Mouse (Mus musculus) olfactory bulb, adult 2 months (tissue): ENCODE measurements around the gene Olfr750. TPM values are rescaled to one million over a fixed set of nuclear protein-coding genes. Genes with fewer than 3 reads are reported as not detected.

Experiments used
- H3K27ac ChIP-seq: fragments of 200-500 bp; 2 replicates; pipeline ENCODE4 v1.5.1; 2012; ENCODE audit warnings: low read depth, low read length; ENCODE audit not compliant: insufficient read depth
- H3K4me1 ChIP-seq: fragments of 200-500 bp; 2 replicates; pipeline ENCODE4 v1.6.1; 2012; ENCODE audit warnings: low read length; ENCODE audit not compliant: control insufficient read depth, insufficient read depth
- H3K4me3 ChIP-seq: fragments of 200-500 bp; 2 replicates; pipeline ENCODE4 v1.5.1; 2012; ENCODE audit warnings: mild to moderate bottlenecking, low read depth, low read length, moderate library complexity; ENCODE audit not compliant: insufficient read depth
- CTCF ChIP-seq: fragments of 200-500 bp; IDR thresholded peaks from 2 replicates; pipeline ENCODE4 v1.5.1; 2012; ENCODE audit warnings: low read depth, mild to moderate bottlenecking, low read length, moderate library complexity; ENCODE audit not compliant: insufficient read depth
- POLR2A ChIP-seq: fragments of 200-500 bp; IDR thresholded peaks from 2 replicates; pipeline ENCODE4 v1.6.1; 2012; ENCODE audit warnings: mild to moderate bottlenecking, low read depth, low read length, moderate library complexity; ENCODE audit not compliant: insufficient read depth
- WGBS: fragments of 180-500 bp; shearing (Covaris S2); methylation state at CpG from one replicate; pipeline ENCODE4 v1.1.7; 2018; 5-methylcytosine and 5-hydroxymethylcytosine counted together
- polyA plus RNA-seq: library from polyadenylated mRNA; stranded (reverse); fragments of >200 nt; gene quantifications from 2 replicates; pipeline ENCODE4 v1.2.4, GENCODE M21; 2012; ENCODE audit warnings: low replicate concordance; ENCODE audit not compliant: missing spikeins, insufficient read depth, insufficient read length

Olfr750 gene
- polyA plus RNA-seq, 1 experiment = not detected

GRCm38 (mm10) chr14:51047846-51048245 lies 26.4 kb downstream of the Olfr750 start:
- TF ChIP-seq POLR2A = no peak
- TF ChIP-seq CTCF = no peak
- Histone ChIP-seq H3K4me3 (no peak overlapping the region), H3K27ac (no peak overlapping the region), H3K4me1 (no peaks in the 10 kb centered on the region)
- WGBS = 55% methylated on average over 5 of the region's 5 CpGs

DNA sequence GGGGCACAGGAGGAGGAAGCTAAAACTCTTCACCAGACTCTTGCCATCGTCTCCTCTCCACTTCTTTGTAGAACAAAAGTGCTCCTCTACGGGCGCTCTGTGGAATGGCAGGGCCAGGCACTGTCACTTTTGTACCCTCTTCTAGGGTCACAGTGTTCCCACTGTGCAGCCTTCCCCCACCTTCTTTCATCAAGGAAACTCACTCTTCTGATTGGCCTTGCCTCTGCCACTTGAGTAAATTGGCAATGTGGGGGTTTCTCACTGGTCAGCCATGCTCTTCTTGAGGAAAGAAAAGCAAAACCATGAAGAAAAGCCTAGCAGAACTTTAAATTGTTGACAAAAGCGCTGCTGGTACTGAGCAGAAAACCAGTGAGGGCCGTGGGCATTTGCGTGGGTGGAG lies 32.5 kb downstream of the Olfr750 start, which contains the start of gene Rnase9:
Gene Rnase9 (minus strand): TSS at position 101 of the 400 bp plus-strand sequence.
- Histone ChIP-seq H3K4me3 (no peak within 1 kb of the TSS), H3K27ac (no peak within 1 kb of the TSS), H3K4me1 (no peaks in the 10 kb centered on the region)
- 68% methylated on average over 6 of the region's 6 CpGs for WGBS
- no peak for TF ChIP-seq CTCF
- TF ChIP-seq POLR2A = no peak

- no peak overlapping the region for H3K27ac ChIP-seq
- no peak for TF ChIP-seq POLR2A
- no peak for TF ChIP-seq CTCF
- no peak overlapping the region for H3K4me3 ChIP-seq
- WGBS = 90% methylated on average over 4 of the region's 4 CpGs
- no peaks in the 10 kb centered on the region for H3K4me1 ChIP-seq
These were observed 38.0 kb downstream of the Olfr750 start for GRCm38 (mm10) chr14:51036214-51036613.

DNA sequence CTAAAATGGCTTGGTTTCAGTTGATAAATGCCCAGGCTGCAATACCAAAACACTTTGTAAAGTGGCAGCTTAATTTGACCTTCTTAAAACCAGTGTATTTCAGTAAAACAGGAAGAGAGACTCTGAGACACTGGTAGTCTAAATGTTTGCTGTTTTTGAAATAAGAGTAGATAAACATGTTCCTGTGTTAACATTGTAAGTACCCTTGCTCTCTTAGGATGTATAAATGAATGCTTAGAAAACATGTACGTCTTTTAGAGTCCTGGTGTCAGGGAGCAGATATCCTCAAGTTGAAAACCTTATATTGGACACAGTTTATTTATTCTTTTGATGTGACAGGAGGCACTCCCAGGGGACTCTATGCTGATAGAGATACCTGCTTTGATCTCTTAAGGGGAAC lies 39.0 kb downstream of the Olfr750 start:
- no peak for TF ChIP-seq POLR2A
- no peak for TF ChIP-seq CTCF
- 81% methylated on average over 1 of the region's 1 CpGs for WGBS
- no peaks in the 10 kb centered on the region for H3K4me1 ChIP-seq
- H3K4me3 ChIP-seq = no peak overlapping the region
- H3K27ac ChIP-seq = no peak overlapping the region

DNA sequence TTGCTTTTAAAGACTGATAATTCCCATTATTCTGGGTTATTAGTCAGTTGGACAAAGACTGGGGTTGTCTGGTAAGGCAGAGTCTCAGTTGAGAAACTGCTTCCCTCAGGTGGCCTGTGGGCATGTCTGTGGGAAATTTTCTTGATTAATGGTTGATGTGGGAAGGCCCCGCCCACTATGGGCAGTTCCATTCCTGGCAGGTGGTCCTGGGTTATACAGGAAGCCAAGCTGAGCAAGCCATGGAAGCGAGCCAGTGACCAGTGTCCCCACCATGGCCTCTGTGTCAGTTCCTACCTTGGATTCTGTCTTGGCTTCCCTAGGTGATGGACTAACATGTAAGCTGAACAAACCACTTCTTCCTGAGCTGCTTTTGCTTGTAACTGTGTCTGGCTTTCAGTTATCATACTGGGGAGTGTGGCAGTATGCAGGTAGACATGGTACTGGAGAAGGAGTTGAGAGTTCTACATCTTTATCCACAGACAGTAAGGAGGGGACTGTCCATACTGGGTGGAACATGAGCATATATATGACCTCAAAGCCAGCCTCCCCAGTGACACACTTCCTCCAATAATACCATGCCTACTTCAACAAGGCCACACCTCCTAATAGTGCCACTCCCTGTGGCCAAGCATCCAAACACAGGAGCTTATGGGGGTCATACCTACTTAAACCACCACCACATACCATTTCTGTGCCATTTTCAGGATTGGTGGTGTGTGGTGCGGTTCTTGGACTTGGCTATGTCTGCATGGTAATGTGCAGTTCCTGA lies 46.7 kb downstream of the Olfr750 start:
- no peak for TF ChIP-seq POLR2A
- no peak for TF ChIP-seq CTCF
- no peak overlapping the region for H3K27ac ChIP-seq
- no peak overlapping the region for H3K4me3 ChIP-seq
- WGBS = 72% methylated on average over 3 of the region's 3 CpGs
- no peaks in the 10 kb centered on the region for H3K4me1 ChIP-seq

DNA sequence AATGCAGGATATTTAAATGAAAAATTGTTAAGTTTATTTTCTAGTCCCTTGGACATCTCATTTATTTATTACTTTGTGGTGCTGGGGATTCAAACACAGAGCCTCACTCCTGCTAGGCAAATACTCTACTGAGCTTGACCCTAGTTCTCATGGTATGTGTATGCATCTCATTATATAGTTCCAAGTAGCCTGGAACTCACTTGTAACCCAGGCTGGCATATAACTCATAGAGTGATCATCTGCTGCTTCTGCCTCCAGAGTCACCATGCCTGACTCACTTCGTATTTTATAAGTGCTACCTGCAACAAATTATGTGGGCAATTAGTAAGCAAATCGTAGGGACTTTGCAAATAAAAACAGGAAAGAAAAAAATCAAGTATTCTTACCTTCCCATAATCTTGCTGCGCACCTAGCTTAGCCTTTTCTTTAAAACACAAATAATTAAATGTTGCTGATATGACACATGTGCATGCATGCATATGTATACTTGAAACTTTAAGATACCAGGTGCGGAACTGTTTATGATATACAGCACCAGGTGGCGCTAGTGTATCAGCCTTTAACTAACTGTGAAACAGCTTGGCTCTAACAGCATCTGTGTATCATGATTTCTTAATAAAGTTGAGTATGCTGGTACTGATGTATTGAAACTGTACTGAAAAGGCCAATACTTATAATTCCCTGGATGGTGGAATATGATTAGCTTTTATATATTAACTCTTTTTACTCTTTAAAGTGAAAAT lies 47.7 kb downstream of the Olfr750 start:
- no peak overlapping the region for H3K27ac ChIP-seq
- H3K4me1 ChIP-seq = no peaks in the 10 kb centered on the region
- H3K4me3 ChIP-seq = no peak overlapping the region
- TF ChIP-seq POLR2A (no peak), CTCF (no peak)
- WGBS = 32% methylated on average over 5 of the region's 5 CpGs

DNA sequence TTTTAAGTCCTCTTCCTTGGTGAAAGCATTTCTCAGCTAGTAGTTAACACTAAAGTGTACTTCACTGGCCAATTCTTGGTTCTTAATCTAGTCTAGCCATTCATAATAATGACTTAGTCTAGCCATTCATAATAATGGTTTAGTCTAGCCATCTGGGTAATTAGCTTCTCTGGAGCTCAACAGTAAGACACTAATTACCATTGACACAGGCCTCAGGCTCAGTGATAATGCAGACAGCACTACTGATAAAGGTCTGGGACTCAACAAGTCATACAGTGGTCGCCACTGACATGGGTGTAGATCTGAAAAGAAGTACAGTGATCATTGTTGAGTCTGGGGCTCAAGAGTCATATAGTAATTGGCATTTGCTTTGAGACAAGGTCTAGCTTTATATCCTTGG lies 49.4 kb downstream of the Olfr750 start:
- Histone ChIP-seq H3K4me1 (no peaks in the 10 kb centered on the region), H3K4me3 (no peak overlapping the region), H3K27ac (no peak overlapping the region)
- 76% methylated on average over 1 of the region's 1 CpGs for WGBS
- TF ChIP-seq CTCF = no peak
- no peak for TF ChIP-seq POLR2A

- TF ChIP-seq POLR2A (no peak), CTCF (no peak)
- WGBS = 84% methylated on average over 4 of the region's 4 CpGs
These were observed 50.8 kb downstream of the Olfr750 start for GRCm38 (mm10) chr14:51023457-51023856.

DNA sequence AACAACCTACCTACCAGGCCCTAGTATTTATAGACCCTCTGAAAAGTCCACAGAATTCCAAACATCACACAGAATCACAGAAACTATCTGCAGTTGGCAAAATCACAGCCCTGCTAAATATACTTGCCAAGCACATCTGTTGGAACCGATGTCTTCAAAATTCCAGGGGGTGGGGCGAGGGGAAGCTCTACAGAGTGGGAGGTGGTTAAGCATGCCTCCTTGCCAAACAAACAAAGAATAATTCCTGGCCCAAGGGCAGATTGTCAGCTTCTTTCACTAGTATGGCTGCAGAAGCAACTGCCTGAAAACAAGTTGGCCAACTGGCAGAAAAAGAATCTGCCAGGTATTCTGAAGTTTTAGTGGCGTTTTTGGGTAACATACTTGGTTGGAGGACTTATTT lies 57.0 kb downstream of the Olfr750 start:
- TF ChIP-seq POLR2A (no peak), CTCF (no peak)
- Histone ChIP-seq H3K4me3 (no peak overlapping the region), H3K27ac (no peak overlapping the region), H3K4me1 (no peaks in the 10 kb centered on the region)
- 42% methylated on average over 3 of the region's 3 CpGs for WGBS

More at GRCm38 (mm10) chr14:51023457-51023856, 50.8 kb downstream of the Olfr750 start:
- Histone ChIP-seq H3K27ac (no peak overlapping the region), H3K4me1 (no peaks in the 10 kb centered on the region), H3K4me3 (no peak overlapping the region)

Other genes with a start within 250 kb of the Olfr750 start
- not detected in 2 replicates for gene Tep1, start 203.9 kb downstream of the Olfr750 start, polyA plus RNA-seq
- not detected in 2 replicates for gene Klhl33, start 176.9 kb downstream of the Olfr750 start, polyA plus RNA-seq
- gene Osgep, start 149.5 kb downstream of the Olfr750 start, polyA plus RNA-seq = not detected in 2 replicates
- gene Apex1, start 149.5 kb downstream of the Olfr750 start, polyA plus RNA-seq = not detected in 2 replicates
- gene Pip4p1, start 143.6 kb downstream of the Olfr750 start, polyA plus RNA-seq = not detected in 2 replicates
- not detected in 2 replicates for gene Pnp, start 143.4 kb downstream of the Olfr750 start, polyA plus RNA-seq
- not detected in 2 replicates for gene Gm49342, start 129.9 kb downstream of the Olfr750 start, polyA plus RNA-seq
- not detected in 2 replicates for gene Pnp2, start 118.4 kb downstream of the Olfr750 start, polyA plus RNA-seq
- gene Rnase10, start 66.7 kb downstream of the Olfr750 start, polyA plus RNA-seq = not detected in 2 replicates
- gene Rnase9, start 32.6 kb downstream of the Olfr750 start, polyA plus RNA-seq = not detected in 2 replicates
- gene Rnase11, start 24.3 kb downstream of the Olfr750 start, polyA plus RNA-seq = not detected in 2 replicates
- not detected in 2 replicates for gene Rnase12, start 16.8 kb downstream of the Olfr750 start, polyA plus RNA-seq
- not detected in 2 replicates for gene Rnase4, start 16.6 kb upstream of the Olfr750 start, polyA plus RNA-seq
- not detected in 2 replicates for gene Ang, start 16.7 kb upstream of the Olfr750 start, polyA plus RNA-seq
- not detected in 2 replicates for gene Eddm3b, start 40.0 kb upstream of the Olfr750 start, polyA plus RNA-seq
- not detected in 2 replicates for gene Rnase6, start 49.5 kb upstream of the Olfr750 start, polyA plus RNA-seq
- not detected in 2 replicates for gene Rnase1, start 72.3 kb upstream of the Olfr750 start, polyA plus RNA-seq
- not detected in 2 replicates for gene Rnase2b, start 87.8 kb upstream of the Olfr750 start, polyA plus RNA-seq
- gene Ang2, start 124.7 kb upstream of the Olfr750 start, polyA plus RNA-seq = not detected in 2 replicates
- not detected in 2 replicates for gene Ear14, start 129.0 kb upstream of the Olfr750 start, polyA plus RNA-seq
- gene Rnase2a, start 181.7 kb upstream of the Olfr750 start, polyA plus RNA-seq = not detected in 2 replicates